Mouse (Mus musculus): Measurements from ENCODE around the gene Usp13. TPM values are rescaled to one million over a fixed set of nuclear protein-coding genes. Genes with fewer than 3 reads are reported as not detected.

The Usp13 gene
- polyA plus RNA-seq, 1 experiment, result not detected

GRCm38 (mm10) chr3:32837847-32838246, 20.5 kb downstream of the Usp13 start:
- no peaks in the 10 kb centered on the region for H3K27me3 ChIP-seq (ENCODE audit: control insufficient read depth)
- H3K4me3 ChIP-seq (replicated peaks), result no peak overlapping the region
- no peaks in the 10 kb centered on the region for H3K4me1 ChIP-seq (ENCODE audit: control insufficient read depth)
- no peaks in the 10 kb centered on the region for H3K36me3 ChIP-seq (ENCODE audit: control insufficient read depth)
- TF ChIP-seq GATA1 (IDR thresholded peaks at IDR 0.05; ENCODE audit: low read length) (no peak), TAL1 (IDR thresholded peaks at IDR 0.05; ENCODE audit: low read length) (no peak)
- no peaks in the 10 kb centered on the region for H3K9me3 ChIP-seq (ENCODE audit: control insufficient read depth, low read length)

- TF ChIP-seq TAL1 (IDR thresholded peaks at IDR 0.05; ENCODE audit: low read length) (no peak), GATA1 (IDR thresholded peaks at IDR 0.05; ENCODE audit: low read length) (no peak)
- no peaks in the 10 kb centered on the region for H3K27me3 ChIP-seq (ENCODE audit: control insufficient read depth)
- H3K9me3 ChIP-seq (ENCODE audit: control insufficient read depth, low read length), result peaks cover 9% of the 10 kb centered on the region
- no peaks in the 10 kb centered on the region for H3K36me3 ChIP-seq (ENCODE audit: control insufficient read depth)
- H3K4me3 ChIP-seq (replicated peaks), result no peak overlapping the region
- H3K4me1 ChIP-seq (ENCODE audit: control insufficient read depth), result no peaks in the 10 kb centered on the region
Observed at GRCm38 (mm10) chr3:32856362-32857107, 39.2 kb downstream of the Usp13 start.

- no peaks in the 10 kb centered on the region for H3K27me3 ChIP-seq (ENCODE audit: control insufficient read depth)
- H3K36me3 ChIP-seq (ENCODE audit: control insufficient read depth), result no peaks in the 10 kb centered on the region
- TF ChIP-seq TAL1 (IDR thresholded peaks at IDR 0.05; ENCODE audit: low read length) (no peak), GATA1 (IDR thresholded peaks at IDR 0.05; ENCODE audit: low read length) (no peak)
- peaks cover 4% of the 10 kb centered on the region; the same call in 1 of the 2 replicates for H3K9me3 ChIP-seq (ENCODE audit: control insufficient read depth, low read length)
- H3K4me1 ChIP-seq (ENCODE audit: control insufficient read depth), result no peaks in the 10 kb centered on the region
- no peak overlapping the region for H3K4me3 ChIP-seq (replicated peaks)
Observed at GRCm38 (mm10) chr3:32871081-32871480, 53.7 kb downstream of the Usp13 start.

GRCm38 (mm10) chr3:32886386-32886785, 69.0 kb downstream of the Usp13 start:
- H3K36me3 ChIP-seq (ENCODE audit: control insufficient read depth), result no peaks in the 10 kb centered on the region
- H3K4me1 ChIP-seq (ENCODE audit: control insufficient read depth), result no peaks in the 10 kb centered on the region
- H3K4me3 ChIP-seq (replicated peaks), result no peak overlapping the region
- no peaks in the 10 kb centered on the region for H3K27me3 ChIP-seq (ENCODE audit: control insufficient read depth)
- H3K9me3 ChIP-seq (ENCODE audit: control insufficient read depth, low read length), result peaks cover 2% of the 10 kb centered on the region; the same call in 1 of the 2 replicates
- TF ChIP-seq TAL1 (IDR thresholded peaks at IDR 0.05; ENCODE audit: low read length), result no peak

GRCm38 (mm10) chr3:32888886-32889285, 71.5 kb downstream of the Usp13 start:
- Histone ChIP-seq H3K36me3 (ENCODE audit: control insufficient read depth) (no peaks in the 10 kb centered on the region), H3K4me1 (ENCODE audit: control insufficient read depth) (no peaks in the 10 kb centered on the region), H3K4me3 (replicated peaks) (no peak overlapping the region), H3K27me3 (ENCODE audit: control insufficient read depth) (no peaks in the 10 kb centered on the region), H3K9me3 (ENCODE audit: control insufficient read depth, low read length) (peaks cover 2% of the 10 kb centered on the region; the same call in 1 of the 2 replicates)
- TF ChIP-seq TAL1 (IDR thresholded peaks at IDR 0.05; ENCODE audit: low read length) (no peak), GATA1 (IDR thresholded peaks at IDR 0.05; ENCODE audit: low read length) (no peak)

GRCm38 (mm10) chr3:32890174-32890573, 72.8 kb downstream of the Usp13 start:
- no peak for TF ChIP-seq TAL1 (IDR thresholded peaks at IDR 0.05; ENCODE audit: low read length)
- no peak for TF ChIP-seq GATA1 (IDR thresholded peaks at IDR 0.05; ENCODE audit: low read length)
- H3K27me3 ChIP-seq (ENCODE audit: control insufficient read depth), result no peaks in the 10 kb centered on the region
- peaks cover 3% of the 10 kb centered on the region; the same call in 1 of the 2 replicates for H3K9me3 ChIP-seq (ENCODE audit: control insufficient read depth, low read length)
- no peak overlapping the region for H3K4me3 ChIP-seq (replicated peaks)
- no peaks in the 10 kb centered on the region for H3K4me1 ChIP-seq (ENCODE audit: control insufficient read depth)
- no peaks in the 10 kb centered on the region for H3K36me3 ChIP-seq (ENCODE audit: control insufficient read depth)

- no peaks in the 10 kb centered on the region for H3K36me3 ChIP-seq (ENCODE audit: control insufficient read depth)
- no peaks in the 10 kb centered on the region for H3K4me1 ChIP-seq (ENCODE audit: control insufficient read depth)
- TF ChIP-seq GATA1 (IDR thresholded peaks at IDR 0.05; ENCODE audit: low read length), result no peak
- H3K4me3 ChIP-seq (replicated peaks), result no peak overlapping the region
- H3K9me3 ChIP-seq (ENCODE audit: control insufficient read depth, low read length), result peaks cover 2% of the 10 kb centered on the region; the same call in 1 of the 2 replicates
- no peaks in the 10 kb centered on the region for H3K27me3 ChIP-seq (ENCODE audit: control insufficient read depth)
Observed at GRCm38 (mm10) chr3:32903462-32903861, 86.1 kb downstream of the Usp13 start.

- H3K36me3 ChIP-seq (ENCODE audit: control insufficient read depth), result no peaks in the 10 kb centered on the region
- H3K4me1 ChIP-seq (ENCODE audit: control insufficient read depth), result no peaks in the 10 kb centered on the region
- H3K4me3 ChIP-seq (replicated peaks), result no peak overlapping the region
- H3K27me3 ChIP-seq (ENCODE audit: control insufficient read depth), result no peaks in the 10 kb centered on the region
- H3K9me3 ChIP-seq (ENCODE audit: control insufficient read depth, low read length), result peaks cover 2% of the 10 kb centered on the region; the same call in 1 of the 2 replicates
- TF ChIP-seq GATA1 (IDR thresholded peaks at IDR 0.05; ENCODE audit: low read length) (no peak), TAL1 (IDR thresholded peaks at IDR 0.05; ENCODE audit: low read length) (no peak)
Observed at GRCm38 (mm10) chr3:32904599-32904998, 87.3 kb downstream of the Usp13 start.

- Histone ChIP-seq H3K4me3 (replicated peaks) (no peak overlapping the region), H3K4me1 (ENCODE audit: control insufficient read depth) (no peaks in the 10 kb centered on the region), H3K27me3 (ENCODE audit: control insufficient read depth) (no peaks in the 10 kb centered on the region), H3K36me3 (ENCODE audit: control insufficient read depth) (no peaks in the 10 kb centered on the region), H3K9me3 (ENCODE audit: control insufficient read depth, low read length) (peaks cover 2% of the 10 kb centered on the region; the same call in 1 of the 2 replicates)
- TF ChIP-seq GATA1 (IDR thresholded peaks at IDR 0.05; ENCODE audit: low read length), result no peak
- no peak for TF ChIP-seq TAL1 (IDR thresholded peaks at IDR 0.05; ENCODE audit: low read length)
Observed at GRCm38 (mm10) chr3:32905850-32906779, 88.8 kb downstream of the Usp13 start.

Measured in erythroblast, embryonic 14.5 days (primary cell).